Mouse (Mus musculus): ENCODE data around the gene Hap1. TPM values are rescaled to one million over a fixed set of nuclear protein-coding genes. Genes with fewer than 3 reads are reported as not detected.
A peak's percentile ranks its signal among the peaks of the same experiment; 100 is the strongest.
"Not testable (repeated sequence)": the region's sequence is repeated elsewhere in the genome, so short reads cannot be mapped to it uniquely, and the experiment has no call there.

The Hap1 gene
- polyA plus RNA-seq, 1 experiment = 269 TPM

DNA sequence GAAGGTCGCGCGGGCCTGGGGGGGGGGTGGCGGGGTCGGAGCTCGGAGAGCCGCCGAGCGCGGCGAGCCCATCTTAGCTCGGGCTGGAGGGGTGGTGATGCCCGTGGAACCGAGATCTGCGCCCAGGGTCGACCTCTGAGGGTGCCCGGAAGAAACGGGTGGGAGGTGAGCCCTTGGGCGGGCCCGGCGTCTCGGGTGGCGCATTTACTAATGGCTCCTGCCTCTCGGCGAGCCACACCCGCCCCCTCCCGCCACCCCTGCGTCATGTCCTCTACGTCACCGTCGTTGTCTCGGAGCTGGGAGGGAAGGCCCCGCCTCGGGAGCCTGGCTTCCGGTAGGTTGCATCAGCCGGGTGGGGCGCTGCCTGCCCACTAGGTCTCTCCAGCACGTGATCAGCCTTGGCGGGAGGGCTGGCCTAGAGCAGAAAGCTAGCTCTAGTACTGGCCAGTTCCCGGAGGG, 35.7 kb downstream of the Hap1 start:
- DNase-seq (ENCODE audit: extremely low spot score in 1 of 2, low spot score in 1 of 2) = peak; percentile 92 to 94

DNA sequence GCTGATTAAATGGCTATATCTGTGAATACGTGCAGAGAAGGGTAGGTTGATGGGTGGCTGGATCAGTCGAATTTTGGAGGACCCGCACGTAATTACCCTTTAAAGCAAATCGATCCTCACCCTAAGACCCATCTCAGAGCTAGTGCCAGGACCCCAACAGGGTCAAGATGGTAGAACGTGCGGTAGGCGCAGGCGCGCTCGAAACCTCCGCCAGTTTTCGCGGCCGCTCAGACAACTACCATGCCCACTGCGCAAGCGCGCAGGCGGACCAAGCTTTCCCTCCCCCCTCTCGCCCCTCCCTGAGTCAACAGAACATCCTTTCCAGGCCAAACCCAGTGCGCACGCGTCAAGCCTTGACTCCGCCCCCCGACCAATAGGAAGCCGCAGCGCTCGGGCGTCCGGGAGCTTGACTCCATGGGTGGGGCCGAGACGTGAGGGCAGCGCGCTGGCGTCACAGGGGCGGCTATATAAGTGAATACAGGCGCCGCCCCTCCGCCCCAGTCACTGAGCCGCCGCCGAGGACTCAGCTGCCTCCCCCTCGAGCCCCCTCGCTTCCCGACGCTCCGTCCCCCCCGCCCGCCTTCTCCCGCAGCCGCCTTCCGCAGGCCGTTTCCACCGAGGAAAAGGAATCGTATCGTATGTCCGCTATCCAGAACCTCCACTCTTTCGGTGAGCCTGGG, 36.3 kb downstream of the Hap1 start, which contains the start of gene Eif1:
Gene Eif1, plus strand, starts transcription at position 394 of the 680 bp plus-strand sequence.
- peak; percentile 99 to 100 for DNase-seq (ENCODE audit: extremely low spot score in 1 of 2, low spot score in 1 of 2)

DNA sequence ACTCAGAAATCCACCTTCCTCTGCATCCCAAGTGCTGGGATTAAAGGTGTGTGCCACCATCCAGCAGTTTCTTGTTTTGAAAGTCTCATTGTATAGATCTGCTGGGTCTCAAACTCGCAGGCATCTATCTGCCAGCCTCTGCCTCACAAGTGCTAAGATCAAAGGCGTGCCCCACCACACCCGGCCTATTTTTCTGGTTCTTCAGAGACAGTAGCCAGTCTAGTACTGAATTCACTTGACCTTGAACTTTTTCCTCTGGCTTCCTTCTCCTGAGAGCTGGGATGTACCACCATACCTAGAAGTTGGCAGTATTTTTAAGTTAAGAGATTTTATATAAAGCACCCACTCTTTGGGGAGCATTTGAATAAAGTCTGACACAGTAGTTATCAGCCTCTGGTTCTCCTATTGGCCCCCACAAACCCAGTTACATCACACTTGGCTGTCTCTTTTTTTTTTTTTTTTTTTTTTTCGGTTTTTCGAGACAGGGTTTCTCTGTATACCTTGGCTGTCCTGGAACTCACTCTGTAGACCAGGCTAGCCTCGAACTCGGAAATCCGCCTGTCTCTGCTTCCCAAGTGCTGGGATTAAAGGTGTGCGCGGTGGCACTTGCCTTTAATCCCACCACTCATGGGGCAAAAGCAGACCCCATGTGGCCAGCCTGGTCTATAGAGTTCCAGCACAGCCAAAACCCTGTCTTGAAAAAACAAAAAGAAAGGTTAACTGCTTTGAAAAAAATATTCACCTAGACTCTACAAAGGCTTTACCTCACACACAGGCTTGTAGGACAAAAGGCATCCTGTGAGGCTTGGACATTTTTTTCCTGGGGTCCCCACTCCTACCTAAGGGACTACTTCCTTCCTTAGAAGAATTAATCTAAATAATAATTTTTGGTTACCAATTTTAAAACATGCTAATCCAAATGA, 37.1 kb downstream of the Hap1 start:
- no peak for DNase-seq (ENCODE audit: extremely low spot score in 1 of 2, low spot score in 1 of 2)

DNA sequence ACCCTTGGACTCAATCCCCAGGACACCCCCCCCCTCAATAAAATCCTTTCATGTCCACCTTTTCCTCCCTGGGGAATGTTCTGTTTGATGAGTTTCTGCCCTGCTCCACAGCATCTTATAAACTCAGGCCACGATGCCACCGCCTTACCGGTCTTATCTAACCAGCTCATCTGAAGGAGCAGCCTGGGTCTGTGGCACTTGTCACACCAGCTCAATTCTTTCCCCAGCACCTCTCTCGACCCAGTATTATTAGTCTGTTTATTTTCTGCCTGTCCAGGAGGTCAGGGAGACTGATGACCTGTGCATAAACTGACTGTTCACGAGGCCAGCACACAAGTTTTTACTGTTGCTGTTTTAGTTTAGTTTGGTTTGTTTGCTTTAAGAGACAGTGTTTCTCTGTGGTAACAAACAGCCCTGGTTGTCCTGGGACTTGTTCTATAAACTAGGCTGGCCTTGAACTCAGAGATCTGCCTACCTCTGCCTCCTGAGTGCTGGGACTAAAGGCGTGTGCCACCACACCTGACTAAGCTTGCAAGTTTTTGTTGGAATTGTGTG, 38.0 kb downstream of the Hap1 start:
- DNase-seq (ENCODE audit: extremely low spot score in 1 of 2, low spot score in 1 of 2) = no peak

DNA sequence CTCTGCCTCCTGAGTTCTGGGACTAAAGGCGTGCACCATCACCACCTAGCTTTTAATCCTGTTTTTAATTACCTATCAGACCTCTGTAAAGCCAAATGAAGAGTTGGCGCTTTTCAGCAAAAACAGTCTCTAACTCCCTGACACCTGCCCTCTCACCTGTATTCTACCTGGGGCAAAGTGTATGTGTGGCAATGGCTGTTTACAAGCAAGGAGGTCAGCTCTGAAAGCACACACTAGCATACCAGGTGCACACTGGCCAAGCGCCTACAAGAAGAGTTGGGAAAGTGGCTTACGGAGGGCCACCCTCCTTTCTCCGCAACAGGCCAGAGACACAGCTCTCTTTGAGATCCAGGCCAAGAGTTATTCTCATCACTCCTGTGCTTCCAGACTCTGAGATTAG, 40.5 kb downstream of the Hap1 start:
- DNase-seq (ENCODE audit: extremely low spot score in 1 of 2, low spot score in 1 of 2) = no peak

DNA sequence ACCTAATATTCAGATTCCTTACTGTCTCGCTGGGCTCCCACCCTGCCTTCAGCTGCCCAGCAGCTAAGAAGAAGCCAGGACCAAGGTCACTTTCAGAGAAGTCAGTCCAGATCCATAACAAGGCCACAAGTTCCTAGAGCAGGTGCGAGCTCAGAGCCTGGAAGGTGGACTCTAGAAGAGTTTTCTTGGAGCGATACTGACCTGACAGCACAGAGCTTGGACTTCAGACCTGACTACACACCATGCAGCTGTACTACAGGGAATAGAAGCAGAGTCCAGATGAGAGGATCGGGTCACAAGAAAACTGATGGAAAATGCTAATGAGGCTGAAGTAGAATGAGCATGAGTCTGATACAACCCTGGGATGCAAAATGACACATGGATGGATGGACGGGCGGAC, 42.5 kb downstream of the Hap1 start:
- DNase-seq (ENCODE audit: extremely low spot score in 1 of 2, low spot score in 1 of 2) = no peak

DNA sequence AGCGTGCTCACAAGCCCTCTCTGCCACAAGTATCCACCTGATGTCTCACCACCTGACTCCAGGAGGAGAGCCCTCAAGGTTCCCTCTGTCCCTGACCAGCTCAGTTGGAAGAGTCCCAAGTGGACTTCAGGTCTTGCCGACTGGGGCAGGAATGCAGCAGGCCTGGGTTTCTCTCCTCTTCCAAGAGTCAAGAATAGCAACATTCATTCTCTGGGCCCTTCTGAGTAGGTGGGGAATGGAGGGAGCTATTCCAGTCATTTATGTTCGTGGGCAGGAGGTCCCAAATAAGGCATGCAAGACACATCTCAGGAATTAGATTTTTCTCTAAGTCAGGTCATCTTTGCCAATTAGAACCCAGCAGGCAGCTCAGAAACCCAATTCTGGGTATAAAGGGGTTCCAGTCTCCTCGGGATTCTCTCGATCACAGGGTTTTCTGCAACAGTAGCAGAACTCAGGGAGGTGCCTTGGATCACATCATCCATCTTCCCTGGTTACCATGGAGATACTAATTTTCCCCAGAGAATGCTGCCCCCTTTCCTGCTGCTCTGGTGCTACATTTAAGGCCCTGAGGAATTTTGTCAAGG, 43.7 kb downstream of the Hap1 start:
- peak; percentile 66 to 67 for DNase-seq (ENCODE audit: extremely low spot score in 1 of 2, low spot score in 1 of 2)

DNA sequence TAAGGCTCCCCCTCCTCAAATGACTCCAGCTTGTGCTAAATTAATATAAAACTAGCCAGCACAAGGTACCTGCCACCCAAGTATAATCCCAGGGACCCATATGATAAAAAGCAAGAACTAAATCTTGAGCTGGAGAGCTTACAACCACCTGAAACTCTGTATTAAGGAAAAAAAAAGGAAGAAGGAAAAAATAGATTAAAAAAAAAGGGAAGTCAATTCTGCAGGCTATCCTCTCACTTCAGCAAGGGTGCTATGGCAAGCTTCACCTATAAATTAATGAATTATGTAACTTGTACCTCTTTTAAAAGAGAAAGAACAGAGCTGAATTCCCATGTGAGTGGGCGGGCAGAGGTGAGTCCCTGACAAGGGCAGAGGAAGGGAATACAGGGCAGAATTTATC, 44.3 kb downstream of the Hap1 start:
- no peak for DNase-seq (ENCODE audit: extremely low spot score in 1 of 2, low spot score in 1 of 2)

DNA sequence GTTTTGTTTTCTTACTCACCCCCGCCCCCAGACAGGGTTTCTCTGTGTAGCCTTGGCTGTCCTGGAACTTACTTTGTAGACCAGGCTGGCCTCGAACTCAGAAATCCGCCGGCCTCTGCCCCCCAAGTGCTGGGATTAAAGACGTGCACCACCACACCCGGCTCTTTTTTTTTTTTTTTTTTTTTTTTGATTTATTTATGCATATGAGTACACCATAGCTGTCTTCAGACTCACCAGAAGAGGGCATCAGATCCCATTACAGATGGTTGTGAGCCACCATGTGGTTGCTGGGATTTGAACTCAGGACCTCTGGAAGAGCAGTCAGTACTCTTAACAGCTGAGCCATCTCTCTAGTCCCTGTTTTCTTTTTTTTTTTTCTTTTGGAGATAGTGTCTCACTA, 47.3 kb downstream of the Hap1 start:
- DNase-seq (ENCODE audit: extremely low spot score in 1 of 2, low spot score in 1 of 2) = not testable (repeated sequence)

DNA sequence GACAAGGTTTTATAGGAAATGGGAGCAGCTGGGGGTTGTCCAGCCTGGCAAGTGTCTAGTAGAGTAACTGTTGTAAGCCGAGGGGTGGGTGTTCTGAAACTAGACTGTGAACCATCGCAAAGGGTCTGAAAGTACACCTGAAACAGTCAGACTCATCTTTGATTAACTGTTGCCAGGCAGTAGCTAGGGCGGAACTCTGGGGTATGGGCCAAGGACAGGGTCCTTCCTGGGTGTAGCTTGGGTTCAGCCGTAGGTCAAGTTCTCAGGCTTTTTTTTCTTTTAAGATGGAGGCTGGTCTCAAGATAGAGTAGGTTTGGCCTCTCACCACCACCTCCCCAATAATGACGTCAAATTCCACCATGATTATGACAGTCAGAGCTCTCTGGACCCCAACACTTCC, 48.0 kb downstream of the Hap1 start:
- DNase-seq (ENCODE audit: extremely low spot score in 1 of 2, low spot score in 1 of 2) = no peak

DNA sequence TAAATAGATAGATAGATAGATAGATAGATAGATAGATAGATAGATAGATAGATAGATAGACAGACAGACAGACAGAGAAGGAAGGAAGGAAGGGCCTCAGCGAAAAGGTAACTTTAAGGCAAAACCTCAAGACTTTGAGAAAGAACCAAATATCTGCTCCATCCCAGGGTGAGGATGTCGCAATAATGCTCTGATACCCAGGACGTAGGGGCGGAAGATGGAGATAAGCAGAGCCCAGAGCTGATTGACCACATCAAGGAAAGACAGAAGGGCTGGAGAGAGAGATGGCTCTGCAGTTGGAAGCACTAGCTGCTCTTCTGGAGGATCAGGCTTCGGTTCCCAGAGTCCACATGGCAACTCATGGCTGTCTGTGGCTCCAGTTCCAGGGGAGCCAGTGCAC, 54.6 kb downstream of the Hap1 start:
- no peak for DNase-seq (ENCODE audit: extremely low spot score in 1 of 2, low spot score in 1 of 2)

DNA sequence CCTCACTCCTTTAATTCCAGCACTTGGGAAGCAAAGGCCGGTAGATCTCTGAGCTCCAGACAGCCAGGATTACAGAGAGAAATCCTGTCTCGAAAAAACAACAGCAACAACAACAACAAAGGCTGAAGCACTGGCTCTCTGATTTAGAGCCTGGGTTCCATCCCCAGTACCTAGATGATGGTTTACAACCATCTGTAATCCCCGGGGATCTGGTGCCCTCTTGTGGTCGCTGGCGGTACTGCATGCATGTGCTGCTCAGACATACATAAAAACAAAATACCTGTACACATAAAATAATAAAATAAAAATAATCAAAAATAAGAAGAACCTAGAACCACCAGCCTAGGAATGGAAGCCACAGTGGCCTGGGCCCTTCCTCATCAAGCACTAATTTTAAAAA, 55.6 kb downstream of the Hap1 start:
- peak in 1 of 2 experiments; percentile 72 for DNase-seq (ENCODE audit: extremely low spot score in 1 of 2, low spot score in 1 of 2)

DNA sequence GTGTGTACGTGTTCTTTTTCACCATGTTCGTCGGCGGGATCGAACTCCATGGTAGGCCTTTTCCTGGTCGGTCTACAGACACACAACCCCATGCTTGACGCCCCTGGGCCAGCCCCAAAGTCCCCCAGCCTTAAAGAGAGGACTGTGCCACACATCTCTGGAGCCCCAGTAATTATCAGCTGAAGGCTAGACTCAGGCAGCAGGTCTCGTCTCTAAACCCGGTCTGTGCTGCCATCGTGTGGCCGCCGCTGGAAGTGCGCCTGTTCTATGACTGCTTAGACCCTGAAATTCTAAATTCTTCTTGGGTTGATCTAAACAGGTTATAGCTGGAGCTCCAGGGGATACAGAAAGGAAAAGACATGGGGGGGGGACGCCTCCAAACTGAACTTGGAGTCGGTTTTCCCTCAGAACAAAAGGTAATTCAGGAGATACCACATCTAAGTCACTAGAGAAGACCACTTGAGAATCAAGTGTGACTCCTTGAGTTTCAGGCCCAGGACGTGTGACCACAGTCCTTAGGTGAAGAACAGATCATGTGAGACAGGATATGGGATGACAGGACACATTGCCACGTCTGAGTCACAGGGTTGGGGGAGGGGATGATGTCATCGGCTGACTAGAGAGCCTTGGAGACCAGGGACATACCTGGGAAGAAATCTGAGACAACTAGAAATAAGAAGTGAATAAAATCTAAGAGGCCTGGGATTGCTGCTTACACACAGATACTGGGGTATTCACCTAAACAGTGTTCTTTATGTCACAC, 57.5 kb downstream of the Hap1 start:
- DNase-seq (ENCODE audit: extremely low spot score in 1 of 2, low spot score in 1 of 2) = peak; percentile 49 to 94

DNA sequence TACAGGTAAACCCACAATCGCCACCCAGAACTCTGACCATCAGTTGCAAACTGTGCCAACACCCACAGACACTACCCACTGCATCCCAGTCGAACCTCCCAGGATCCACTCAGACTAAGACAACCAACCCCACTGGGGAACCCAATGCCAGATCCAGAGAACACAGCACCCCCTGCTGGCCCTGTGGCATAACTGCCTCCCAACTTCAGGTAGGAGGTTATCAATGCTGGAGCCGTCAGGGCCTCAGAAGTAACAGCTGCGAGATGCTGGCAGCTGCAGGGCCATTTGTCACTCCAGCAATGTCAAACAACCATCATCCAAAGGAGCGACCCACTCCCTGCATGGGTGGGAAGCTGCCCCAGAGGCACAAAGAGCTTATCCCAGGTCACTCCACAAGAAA, 58.1 kb downstream of the Hap1 start:
- no peak for DNase-seq (ENCODE audit: extremely low spot score in 1 of 2, low spot score in 1 of 2)

Other genes starting within 250 kb of the Hap1 start
- not detected in 2 replicates for gene Krt13, start 234.6 kb downstream of the Hap1 start, polyA plus RNA-seq (2012; rRNA removed)
- gene Krt15, start 220.2 kb downstream of the Hap1 start, polyA plus RNA-seq (2012; rRNA removed) = not detected in 2 replicates
- gene Krt19, start 207.5 kb downstream of the Hap1 start, polyA plus RNA-seq (2012; rRNA removed) = 1.6 and 3.7 TPM in 2 replicates
- gene Krt9, start 162.9 kb downstream of the Hap1 start, polyA plus RNA-seq (2012; rRNA removed) = 8.3 and 9.4 TPM in 2 replicates
- gene Krt14, start 148.6 kb downstream of the Hap1 start, polyA plus RNA-seq (2012; rRNA removed) = 0.08 and 0.12 TPM in 2 replicates
- gene Krt16, start 107.2 kb downstream of the Hap1 start, polyA plus RNA-seq (2012; rRNA removed) = not detected in 2 replicates
- 0.23 and 0.28 TPM in 2 replicates for gene Krt17, start 95.1 kb downstream of the Hap1 start, polyA plus RNA-seq (2012; rRNA removed)
- gene Krt42, start 86.3 kb downstream of the Hap1 start, polyA plus RNA-seq (2012; rRNA removed) = 0.14 TPM in 1 of 2 replicates, not detected in the other
- gene Eif1, start 36.2 kb downstream of the Hap1 start, polyA plus RNA-seq (2012; rRNA removed) = 510 and 517 TPM in 2 replicates
- gene Gast, start 21.7 kb downstream of the Hap1 start, polyA plus RNA-seq (2012; rRNA removed) = not detected in 2 replicates
- gene Jup, start 41.6 kb upstream of the Hap1 start, polyA plus RNA-seq (2012; rRNA removed) = 71.3 and 71.5 TPM in 2 replicates
- gene P3h4, start 58.7 kb upstream of the Hap1 start, polyA plus RNA-seq (2012; rRNA removed) = 13.6 and 15.8 TPM in 2 replicates
- gene Fkbp10, start 59.6 kb upstream of the Hap1 start, polyA plus RNA-seq (2012; rRNA removed) = 10.6 and 10.8 TPM in 2 replicates
- 63.7 and 77.3 TPM in 2 replicates for gene Nt5c3b, start 85.7 kb upstream of the Hap1 start, polyA plus RNA-seq (2012; rRNA removed)
- gene Klhl10, start 85.8 kb upstream of the Hap1 start, polyA plus RNA-seq (2012; rRNA removed) = 0.72 and 0.74 TPM in 2 replicates
- gene Klhl11, start 116.6 kb upstream of the Hap1 start, polyA plus RNA-seq (2012; rRNA removed) = 13.6 and 13.7 TPM in 2 replicates
- gene Acly, start 171.9 kb upstream of the Hap1 start, polyA plus RNA-seq (2012; rRNA removed) = 108 and 113 TPM in 2 replicates
- gene Ttc25, start 189.5 kb upstream of the Hap1 start, polyA plus RNA-seq (2012; rRNA removed) = 1.5 and 2.0 TPM in 2 replicates
- gene Cnp, start 218.8 kb upstream of the Hap1 start, polyA plus RNA-seq (2012; rRNA removed) = 227 and 230 TPM in 2 replicates